Mouse (Mus musculus) thymus, adult 2 months (tissue): ENCODE measurements around the gene Dhx8. TPM values are rescaled to one million over a fixed set of nuclear protein-coding genes. Genes with fewer than 3 reads are reported as not detected.
A peak's percentile ranks its signal among the peaks of the same experiment; 100 is the strongest.

Experiments used
- DNase-seq: peaks from one replicate; pipeline ENCODE4 v3.0.0; 2021
- H3K27ac ChIP-seq: fragments of 200-500 bp; 2 replicates; pipeline ENCODE4 v1.5.1; 2012; ENCODE audit warnings: low read length, control low read depth; ENCODE audit not compliant: control insufficient read depth, insufficient read depth
- H3K27me3 ChIP-seq: fragments of 200-500 bp; 2 replicates; pipeline ENCODE4 v1.6.1; 2012; ENCODE audit warnings: mild to moderate bottlenecking, low read length, moderate library complexity, mixed read lengths; ENCODE audit not compliant: control insufficient read depth, insufficient read depth
- H3K36me3 ChIP-seq: fragments of 200-500 bp; 2 replicates; pipeline ENCODE4 v1.6.1; 2012; ENCODE audit warnings: mild to moderate bottlenecking, low read length, moderate library complexity; ENCODE audit not compliant: control insufficient read depth, insufficient read depth
- H3K4me1 ChIP-seq: fragments of 200-500 bp; replicated peaks from 2 replicates; pipeline ENCODE4 v1.6.1; 2012; ENCODE audit warnings: low read length; ENCODE audit not compliant: control insufficient read depth, insufficient read depth
- H3K4me3 ChIP-seq: fragments of 200-500 bp; 2 replicates; pipeline ENCODE4 v1.5.1; 2012; ENCODE audit warnings: mild to moderate bottlenecking, low read length, control low read depth, moderate library complexity; ENCODE audit not compliant: control insufficient read depth, insufficient read depth
- CTCF ChIP-seq: fragments of 200-500 bp; IDR thresholded peaks from 2 replicates; pipeline ENCODE4 v1.5.1; 2012; ENCODE audit warnings: mild to moderate bottlenecking, control low read depth, low read length, moderate library complexity, borderline replicate concordance; ENCODE audit not compliant: control insufficient read depth, poor library complexity, insufficient read depth; ENCODE audit errors: extremely low read depth
- POLR2A ChIP-seq: fragments of 200-500 bp; IDR thresholded peaks from 2 replicates; pipeline ENCODE4 v1.6.1; 2012; ENCODE audit warnings: mild to moderate bottlenecking, low read length, control low read depth, moderate library complexity; ENCODE audit not compliant: control insufficient read depth, poor library complexity, insufficient read depth; ENCODE audit errors: extremely low read depth
- WGBS: fragments of 180-500 bp; shearing (Covaris S2); methylation state at CpG from one replicate; pipeline ENCODE4 v1.1.7; 2018; 5-methylcytosine and 5-hydroxymethylcytosine counted together
- polyA plus RNA-seq: library from polyadenylated mRNA; depleted of rRNA; stranded (reverse); fragments of >200 nt; gene quantifications from 2 replicates; pipeline ENCODE4 v1.2.3, GENCODE M21; 2012

The Dhx8 gene
- polyA plus RNA-seq, 1 experiment: 30.5 TPM

GRCm38 (mm10) chr11:101763723-101764122, 31.0 kb downstream of the Dhx8 start:
- TF ChIP-seq POLR2A (no peak), CTCF (peak; percentile 67; the same call in 1 of the 2 replicates)
- no peak for DNase-seq
- Histone ChIP-seq H3K36me3 (peaks cover 85% of the 10 kb centered on the region), H3K4me3 (no peak overlapping the region), H3K4me1 (no peaks in the 10 kb centered on the region), H3K27ac (no peak overlapping the region), H3K27me3 (no peaks in the 10 kb centered on the region)
- 68% methylated on average over 7 of the region's 7 CpGs for WGBS

DNA sequence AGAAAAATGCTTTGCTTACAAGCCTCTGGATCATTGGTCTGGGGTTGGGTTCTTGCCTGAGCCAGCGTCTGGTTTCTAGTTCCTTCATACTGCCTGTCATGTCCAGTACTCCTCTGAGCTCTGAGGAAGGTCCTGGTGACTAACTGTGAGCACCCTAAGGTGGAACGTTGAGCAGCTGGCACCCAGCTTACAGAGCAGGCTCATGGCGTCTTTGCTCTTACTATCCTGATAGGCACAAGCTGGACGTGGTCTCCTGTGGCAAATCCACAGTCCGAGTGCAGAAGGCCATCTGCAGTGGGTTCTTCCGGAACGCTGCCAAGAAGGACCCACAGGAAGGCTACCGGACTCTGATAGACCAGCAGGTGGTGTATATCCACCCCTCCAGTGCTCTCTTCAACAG, 31.8 kb downstream of the Dhx8 start:
- H3K36me3 ChIP-seq: peaks cover 77% of the 10 kb centered on the region
- WGBS: 97% methylated on average over 8 of the region's 8 CpGs
- no peak for DNase-seq
- no peak overlapping the region for H3K4me3 ChIP-seq
- no peak for TF ChIP-seq CTCF
- TF ChIP-seq POLR2A: no peak
- H3K27ac ChIP-seq: no peak overlapping the region
- H3K27me3 ChIP-seq: no peaks in the 10 kb centered on the region
- H3K4me1 ChIP-seq: no peaks in the 10 kb centered on the region

DNA sequence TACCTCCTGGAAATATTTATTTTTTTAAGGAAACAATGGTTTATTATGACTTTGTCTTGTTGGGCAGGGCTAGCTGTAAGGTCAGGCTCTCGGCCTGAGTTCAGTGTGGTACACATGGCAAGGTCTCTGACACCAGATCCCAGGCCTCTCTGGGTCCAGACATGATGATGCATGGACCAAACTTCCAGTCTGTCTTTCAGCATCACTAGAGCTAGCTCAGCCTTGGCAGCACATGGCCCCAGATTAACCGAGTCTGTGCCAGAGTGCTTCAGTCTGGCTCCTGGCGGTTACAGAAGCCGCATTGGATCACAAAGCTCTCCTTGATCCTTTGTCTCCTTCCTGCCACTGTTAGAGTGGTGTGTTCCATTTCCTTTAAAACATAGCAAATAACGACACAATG, 34.6 kb downstream of the Dhx8 start:
- H3K36me3 ChIP-seq: peaks cover 61% of the 10 kb centered on the region

GRCm38 (mm10) chr11:101768721-101769120, 36.0 kb downstream of the Dhx8 start:
- no peak for DNase-seq
- Histone ChIP-seq H3K27ac (no peak overlapping the region), H3K4me3 (no peak overlapping the region), H3K4me1 (no peaks in the 10 kb centered on the region), H3K27me3 (no peaks in the 10 kb centered on the region; the same call in 1 of the 2 replicates), H3K36me3 (peaks cover 49% of the 10 kb centered on the region)
- TF ChIP-seq POLR2A (no peak), CTCF (no peak)
- WGBS: 94% methylated on average over 6 of the region's 6 CpGs

More for the DNA sequence above, 34.6 kb downstream of the Dhx8 start:
- no peaks in the 10 kb centered on the region for H3K4me1 ChIP-seq
- WGBS: 97% methylated on average over 5 of the region's 5 CpGs
- no peak for DNase-seq
- no peak overlapping the region for H3K27ac ChIP-seq
- no peak overlapping the region for H3K4me3 ChIP-seq
- TF ChIP-seq CTCF (no peak), POLR2A (no peak)
- no peaks in the 10 kb centered on the region; the same call in 1 of the 2 replicates for H3K27me3 ChIP-seq

- no peak overlapping the region for H3K4me3 ChIP-seq
- peaks cover 34% of the 10 kb centered on the region for H3K36me3 ChIP-seq
- H3K27ac ChIP-seq: no peak overlapping the region
- TF ChIP-seq CTCF (no peak), POLR2A (no peak)
- DNase-seq: no peak
- H3K4me1 ChIP-seq: no peaks in the 10 kb centered on the region
- 96% methylated on average over 12 of the region's 12 CpGs for WGBS
- H3K27me3 ChIP-seq: no peaks in the 10 kb centered on the region; the same call in 1 of the 2 replicates
These were observed 37.5 kb downstream of the Dhx8 start for GRCm38 (mm10) chr11:101770266-101770665.

DNA sequence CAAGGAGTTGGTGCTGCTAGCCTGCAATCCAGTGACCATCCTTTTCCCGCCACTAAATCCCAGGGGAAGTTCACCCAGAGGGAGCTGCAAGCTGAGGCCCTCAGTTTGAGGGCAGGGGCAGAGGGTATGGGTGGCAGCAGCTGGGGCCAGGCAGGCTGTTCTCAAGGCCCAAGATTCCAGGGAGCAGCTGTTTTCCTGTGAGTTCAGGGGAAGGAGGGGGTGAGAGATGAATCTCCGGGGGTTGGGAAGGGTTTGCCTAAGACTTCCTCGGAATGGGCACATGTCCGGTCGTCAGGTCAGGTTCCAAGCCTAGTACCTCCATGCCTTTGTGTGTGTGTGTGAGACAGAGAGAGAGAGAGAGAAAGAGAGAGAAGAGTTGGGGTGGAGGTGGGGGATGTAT, 39.3 kb downstream of the Dhx8 start:
- Histone ChIP-seq H3K36me3 (peaks cover 16% of the 10 kb centered on the region), H3K4me1 (no peaks in the 10 kb centered on the region), H3K27me3 (no peaks in the 10 kb centered on the region; the same call in 1 of the 2 replicates), H3K4me3 (no peak overlapping the region), H3K27ac (no peak overlapping the region)
- TF ChIP-seq CTCF (no peak), POLR2A (no peak)
- 46% methylated on average over 5 of the region's 5 CpGs for WGBS
- no peak for DNase-seq

GRCm38 (mm10) chr11:101772449-101772848, 39.7 kb downstream of the Dhx8 start:
- Histone ChIP-seq H3K27me3 (no peaks in the 10 kb centered on the region; the same call in 1 of the 2 replicates), H3K4me1 (no peaks in the 10 kb centered on the region), H3K36me3 (peaks cover 12% of the 10 kb centered on the region), H3K27ac (no peak overlapping the region), H3K4me3 (no peak overlapping the region)
- DNase-seq: no peak
- WGBS: 7% methylated on average over 16 of the region's 16 CpGs
- TF ChIP-seq POLR2A (no peak), CTCF (no peak)

DNA sequence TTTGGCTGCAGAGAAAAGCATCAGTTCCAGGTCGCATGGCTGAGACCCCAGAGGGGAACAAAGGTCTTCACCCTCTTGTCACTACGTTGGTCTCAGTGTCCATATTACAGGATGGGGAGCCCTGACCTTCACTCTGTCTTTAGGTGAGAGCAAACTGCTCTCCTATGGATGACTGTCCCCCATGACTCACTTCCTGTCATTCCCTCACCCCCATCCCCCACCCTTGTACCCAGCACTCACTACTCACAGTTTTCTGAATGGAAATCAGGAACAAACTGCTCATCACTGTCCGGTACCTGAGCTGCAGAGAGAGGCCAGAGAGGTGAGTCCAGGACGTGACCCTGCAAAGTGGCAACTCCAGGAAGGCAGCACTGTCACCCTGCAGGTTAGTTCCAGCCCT, 44.1 kb downstream of the Dhx8 start:
- TF ChIP-seq POLR2A: no peak
- no peak for TF ChIP-seq CTCF
- DNase-seq: no peak
- Histone ChIP-seq H3K4me3 (no peak overlapping the region), H3K4me1 (no peaks in the 10 kb centered on the region), H3K27ac (no peak overlapping the region), H3K27me3 (no peaks in the 10 kb centered on the region; the same call in 1 of the 2 replicates), H3K36me3 (no peaks in the 10 kb centered on the region)
- 57% methylated on average over 4 of the region's 4 CpGs for WGBS
